Mouse (Mus musculus): ENCODE results near the gene Ak5.

Ak5 gene

DNA sequence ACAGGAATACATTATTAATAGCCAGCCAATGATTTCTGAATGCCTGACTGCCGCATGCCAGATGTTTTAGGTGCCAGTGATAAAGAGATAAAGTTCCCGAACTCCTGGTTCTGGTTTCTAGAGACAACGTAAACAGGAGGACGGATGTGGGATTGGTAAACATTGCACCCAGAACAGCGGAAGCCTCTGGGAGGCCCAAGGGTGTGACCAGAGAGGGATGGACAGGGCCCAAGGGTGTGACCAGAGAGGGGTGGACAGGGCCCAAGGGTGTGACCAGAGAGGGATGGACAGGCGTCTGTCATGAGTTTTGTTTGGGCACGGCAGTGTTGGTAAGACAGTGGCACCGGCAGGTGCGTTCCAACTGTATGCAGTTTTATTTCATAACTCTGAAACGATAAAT, 148.6 kb downstream of the Ak5 start:
- DNase-seq (ENCODE audit: low spot score in 2 of 2) = no peak

DNA sequence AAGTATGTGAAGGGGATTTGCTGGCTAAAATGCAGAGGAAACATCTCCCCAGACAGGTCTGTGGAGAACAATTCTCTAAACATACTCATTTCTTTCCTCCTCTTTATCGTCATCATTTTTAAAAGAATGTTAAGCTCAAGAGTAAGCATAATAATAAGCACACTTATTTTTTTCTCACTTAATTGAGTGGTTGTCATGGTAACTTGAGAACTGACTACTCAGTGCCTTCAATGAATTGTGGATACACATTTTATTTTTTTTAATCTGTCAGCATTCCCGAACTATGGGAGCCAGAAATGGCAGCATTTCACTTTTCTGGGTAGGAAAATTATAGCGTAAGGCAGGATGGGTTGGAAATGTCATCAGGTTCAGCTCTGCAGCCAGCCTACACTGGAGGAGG, 151.6 kb downstream of the Ak5 start:
- no peak for DNase-seq (ENCODE audit: low spot score in 2 of 2)

DNA sequence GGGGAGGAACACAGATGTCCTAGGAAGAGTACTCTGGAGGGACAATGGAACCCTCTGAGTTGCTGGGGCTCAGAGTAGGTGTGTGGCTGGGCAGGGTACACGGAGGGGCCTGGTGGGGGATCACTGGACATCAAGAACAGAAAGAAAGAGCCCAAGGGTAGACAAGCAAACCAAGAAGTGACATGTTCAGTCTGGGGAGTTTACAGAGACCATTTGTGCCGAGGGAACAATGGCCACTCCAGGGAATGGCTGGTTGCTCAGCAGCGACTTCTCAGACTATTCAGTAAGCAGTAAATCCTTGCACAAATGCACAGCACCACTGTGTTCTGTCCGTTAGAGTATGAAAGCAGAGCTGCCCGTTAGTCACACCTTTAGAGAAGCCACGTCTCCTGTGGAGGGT, 152.2 kb downstream of the Ak5 start:
- no peak for DNase-seq (ENCODE audit: low spot score in 2 of 2)

DNA sequence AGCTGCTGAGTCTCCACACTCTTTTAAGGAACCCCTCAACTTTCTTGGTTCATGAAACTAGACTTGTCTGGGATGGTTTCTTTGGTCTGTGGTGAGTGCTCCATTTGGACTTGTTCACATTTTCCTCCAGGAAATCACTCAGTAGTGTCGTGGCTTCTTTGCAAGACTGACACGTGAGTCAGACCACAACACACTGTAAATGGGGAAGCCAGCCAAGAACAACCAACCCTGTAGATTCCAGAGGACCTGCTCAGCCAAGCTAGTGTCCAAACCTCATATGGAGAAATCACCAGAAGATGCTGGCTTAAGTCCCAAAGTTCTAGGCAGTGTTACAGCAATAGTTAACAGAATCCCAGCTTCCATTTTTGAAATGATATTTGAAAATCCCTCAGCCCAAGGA, 155.6 kb downstream of the Ak5 start:
- no peak for DNase-seq (ENCODE audit: low spot score in 2 of 2)

DNA sequence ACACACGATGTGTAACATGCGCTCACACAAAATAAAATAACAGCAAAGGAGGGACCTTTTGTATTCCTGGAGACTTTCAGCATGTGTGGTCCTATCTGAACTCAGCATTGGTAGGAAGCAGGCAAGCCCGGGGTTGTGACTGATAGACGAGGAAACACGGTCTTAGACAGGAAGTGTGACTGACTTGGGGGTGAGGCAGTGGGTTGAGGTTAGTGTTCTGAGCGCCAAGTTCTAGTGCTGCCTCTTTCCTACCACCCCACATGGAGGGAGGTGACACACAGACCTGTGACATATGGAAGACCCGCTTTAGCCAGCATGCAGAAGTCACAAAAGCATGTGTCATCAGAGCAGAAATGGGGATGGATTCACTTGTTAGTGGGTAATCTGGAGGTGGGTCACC, 158.9 kb downstream of the Ak5 start:
- DNase-seq (ENCODE audit: low spot score in 2 of 2) = no peak

DNA sequence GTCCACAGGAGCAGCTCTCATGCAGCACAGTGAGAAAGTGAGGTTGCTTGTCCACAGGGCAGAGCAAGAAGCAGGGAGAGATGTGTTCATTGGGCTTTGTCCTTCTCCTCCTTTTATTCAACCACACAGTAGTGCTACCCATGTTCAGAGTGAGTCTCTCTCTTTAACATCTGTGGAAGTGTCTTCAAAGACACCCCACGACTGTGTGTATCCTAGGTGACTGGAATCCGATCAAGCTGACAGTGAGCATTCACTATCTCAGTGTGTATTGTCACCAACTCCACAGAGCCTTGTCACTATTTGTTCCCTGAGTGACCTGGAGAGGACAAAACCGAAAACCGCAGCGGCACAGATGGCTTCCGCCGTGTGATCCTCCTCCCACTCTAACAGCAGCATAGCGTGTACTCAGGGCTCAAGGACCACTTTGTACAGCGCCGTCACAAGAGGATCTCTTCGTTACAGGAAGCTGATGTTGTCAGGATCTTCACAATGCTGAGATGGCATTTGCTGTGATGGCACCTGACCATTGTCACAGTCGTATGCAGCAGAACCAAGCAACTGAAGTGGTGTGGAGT, 159.7 kb downstream of the Ak5 start:
- no peak for DNase-seq (ENCODE audit: low spot score in 2 of 2)

DNA sequence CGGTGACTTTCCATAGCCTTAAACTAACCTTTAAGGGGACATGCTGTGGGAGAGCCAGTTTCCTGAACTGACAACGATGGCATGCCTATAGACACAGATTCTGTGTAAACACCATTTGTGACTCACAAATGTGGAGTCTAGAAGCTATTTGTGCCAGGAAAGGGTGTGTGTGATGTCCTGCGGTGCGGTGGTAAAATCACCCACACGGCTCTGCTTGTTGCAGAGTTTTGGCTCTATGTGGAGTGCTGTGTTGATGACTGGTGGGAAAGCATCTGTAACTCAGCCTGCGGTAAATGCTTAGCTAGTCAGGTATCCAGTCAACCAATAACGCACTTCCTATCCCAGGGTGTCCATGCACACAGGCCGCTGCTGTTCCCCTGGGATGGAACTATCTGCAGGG, 160.3 kb downstream of the Ak5 start:
- no peak for DNase-seq (ENCODE audit: low spot score in 2 of 2)

DNA sequence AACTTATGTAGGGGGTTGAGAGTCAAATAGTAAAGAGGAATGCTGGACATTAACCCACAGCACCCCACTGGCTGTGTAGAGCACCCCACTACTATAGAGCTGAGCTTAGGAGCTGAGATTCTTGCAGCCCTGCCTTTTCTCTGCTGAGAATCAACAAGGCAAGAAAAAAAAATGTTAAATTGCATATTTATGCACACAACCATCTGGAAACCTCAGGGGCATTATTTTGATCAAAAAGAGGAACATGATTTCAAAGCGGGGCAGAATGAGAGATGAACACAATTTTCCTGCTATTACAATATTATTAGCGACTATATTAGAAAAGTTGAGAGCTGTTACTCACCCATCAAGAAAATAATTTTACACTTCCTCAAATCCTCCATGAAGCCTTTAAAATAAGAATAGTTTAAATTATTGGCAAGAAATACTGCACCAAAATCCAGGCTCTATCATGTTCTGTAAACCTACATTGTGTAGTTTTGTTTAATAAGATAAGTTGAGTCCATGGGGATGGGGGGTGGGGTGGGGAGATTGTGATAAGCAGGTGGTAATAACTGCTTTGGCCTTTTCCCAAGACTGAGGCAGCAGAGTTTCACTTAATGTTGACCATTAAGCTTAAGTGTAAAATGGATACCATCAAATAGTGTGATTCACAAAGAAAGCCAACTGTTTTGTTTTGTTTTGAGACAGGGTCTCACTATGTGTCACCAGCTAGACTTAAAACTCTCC, 169.0 kb downstream of the Ak5 start:
- DNase-seq (ENCODE audit: low spot score in 2 of 2) = no peak

DNA sequence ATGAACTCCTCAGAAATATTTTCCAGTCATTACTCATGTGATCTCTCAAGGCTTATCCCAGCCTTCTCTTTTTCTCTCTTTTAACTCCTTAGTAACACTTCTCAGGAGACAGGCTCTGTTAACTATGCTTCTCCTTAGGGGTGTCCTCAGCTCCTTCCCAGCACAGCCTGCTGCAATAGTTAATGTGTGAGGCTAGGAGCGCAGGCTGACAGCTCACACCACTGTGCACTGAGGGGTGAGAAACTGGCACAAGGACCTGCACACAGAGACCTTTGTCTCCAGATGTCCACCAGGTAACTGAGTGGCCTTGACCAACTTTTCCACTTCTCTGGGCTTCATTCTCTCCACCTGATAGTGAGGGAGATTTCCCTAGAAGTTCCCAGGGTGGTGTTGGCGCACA, 170.3 kb downstream of the Ak5 start:
- DNase-seq (ENCODE audit: low spot score in 2 of 2) = no peak

DNA sequence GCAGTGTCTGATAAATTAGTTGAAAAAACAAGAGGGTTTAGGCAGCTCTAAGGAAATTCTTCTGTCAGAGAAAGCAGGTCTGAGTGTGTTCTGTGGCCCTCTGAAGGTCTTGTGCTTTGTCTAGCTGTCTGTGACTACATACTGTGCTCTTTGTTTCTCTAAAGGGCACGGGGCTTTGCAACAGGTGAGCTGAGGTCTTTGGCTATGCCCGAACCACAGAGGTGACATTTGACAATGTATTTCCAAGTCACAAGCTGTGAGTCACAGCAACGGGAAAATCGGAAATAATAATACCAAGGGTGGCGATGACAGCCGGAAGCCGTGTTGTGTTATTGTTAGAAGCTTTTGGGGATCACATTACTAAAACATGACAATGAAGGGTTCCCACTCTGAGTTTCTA, 171.1 kb downstream of the Ak5 start:
- no peak for DNase-seq (ENCODE audit: low spot score in 2 of 2)

DNA sequence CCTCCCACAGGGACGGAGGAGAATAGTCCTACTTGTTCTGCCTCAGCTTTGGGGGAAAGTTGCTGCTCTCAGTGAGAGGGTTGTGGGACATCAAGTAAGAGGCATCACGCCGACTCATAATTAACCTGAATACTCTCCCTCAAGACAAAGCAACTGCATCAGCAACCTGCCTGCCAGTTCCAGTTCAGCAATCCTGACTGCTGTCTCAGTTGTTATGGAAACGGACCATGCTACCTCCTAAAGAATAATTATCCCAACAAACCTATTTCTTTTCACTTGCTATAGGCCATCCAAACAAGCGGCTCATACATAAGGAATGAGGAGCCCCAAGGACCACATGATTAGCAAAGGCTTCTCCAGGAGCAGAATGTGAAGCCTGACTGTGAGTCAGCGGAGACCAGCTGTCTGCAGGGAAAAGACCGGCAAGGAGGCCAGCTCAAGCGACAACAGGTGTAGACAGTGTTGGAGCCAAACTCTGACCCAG, 172.7 kb downstream of the Ak5 start:
- no peak for DNase-seq (ENCODE audit: low spot score in 2 of 2)

DNA sequence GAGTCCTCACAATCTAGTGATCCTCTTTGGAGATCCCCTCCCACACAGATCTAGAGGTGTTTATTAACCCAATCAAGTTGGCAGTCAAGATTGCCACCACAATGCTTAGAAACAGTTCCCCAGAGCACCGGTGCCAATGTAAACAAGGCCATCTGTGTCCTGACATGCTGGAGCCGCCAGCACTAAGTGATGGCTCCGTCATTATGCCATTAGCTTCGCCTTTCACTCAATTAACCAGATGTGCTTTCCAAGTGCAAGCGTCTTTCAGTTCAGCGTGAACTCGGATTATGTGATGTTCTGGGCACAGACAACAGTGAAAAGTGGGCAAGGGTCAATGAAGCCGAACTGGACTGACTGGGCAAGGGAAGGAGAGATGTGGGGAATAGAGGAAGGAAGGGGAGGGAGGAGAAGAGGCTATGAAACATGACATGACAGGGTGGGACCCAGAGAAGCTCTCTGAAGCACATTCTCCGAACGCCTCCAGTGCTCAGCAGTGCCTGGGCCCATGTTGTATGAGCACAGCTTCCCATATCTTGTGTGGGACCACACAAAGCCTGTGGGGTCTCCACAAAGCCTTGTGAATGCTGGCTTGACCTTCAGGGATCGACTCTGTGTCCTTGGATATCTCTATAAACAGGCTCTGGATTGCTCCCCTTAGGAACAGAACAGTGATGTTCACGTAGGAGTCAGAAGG, 173.3 kb downstream of the Ak5 start:
- no peak for DNase-seq (ENCODE audit: low spot score in 2 of 2)

DNA sequence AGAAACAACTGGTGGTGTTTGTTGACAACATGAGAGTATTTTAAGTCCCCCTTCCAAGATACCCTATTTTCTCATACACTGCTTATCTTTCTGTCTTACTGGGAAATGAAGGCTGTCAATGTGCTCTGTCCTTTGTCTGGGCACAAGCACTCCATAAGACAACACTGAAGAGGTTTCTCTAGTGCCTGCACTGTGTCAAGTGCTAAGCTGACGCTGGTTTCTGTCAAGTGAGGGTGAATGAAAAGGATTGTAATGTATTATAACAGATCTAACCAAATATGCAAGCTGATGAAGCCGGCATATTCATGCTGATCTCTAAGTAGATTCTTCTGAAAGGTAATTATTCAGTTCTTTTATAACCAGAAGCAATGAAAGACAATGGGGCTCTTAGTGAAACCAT, 174.3 kb downstream of the Ak5 start:
- no peak for DNase-seq (ENCODE audit: low spot score in 2 of 2)

DNA sequence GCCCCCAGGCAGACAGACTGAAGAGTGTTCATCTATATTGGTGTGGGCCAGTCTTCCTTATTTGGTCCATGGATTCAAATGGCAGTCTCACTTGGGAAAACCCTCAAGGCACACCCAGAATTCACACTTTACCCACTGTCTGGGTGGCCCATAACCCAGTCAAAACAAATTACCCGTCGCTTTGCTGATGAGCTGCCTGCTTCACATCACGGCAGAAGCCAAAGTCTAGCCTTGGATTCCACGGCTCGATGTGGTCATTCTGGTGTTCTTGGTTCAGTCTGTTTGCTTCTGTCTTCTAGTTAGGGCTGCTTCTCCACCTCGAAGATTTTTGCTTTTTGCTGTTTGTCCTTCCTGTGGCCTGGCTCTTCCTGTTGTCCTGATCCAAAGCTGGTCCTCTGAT, 175.9 kb downstream of the Ak5 start:
- no peak for DNase-seq (ENCODE audit: low spot score in 2 of 2)

DNA sequence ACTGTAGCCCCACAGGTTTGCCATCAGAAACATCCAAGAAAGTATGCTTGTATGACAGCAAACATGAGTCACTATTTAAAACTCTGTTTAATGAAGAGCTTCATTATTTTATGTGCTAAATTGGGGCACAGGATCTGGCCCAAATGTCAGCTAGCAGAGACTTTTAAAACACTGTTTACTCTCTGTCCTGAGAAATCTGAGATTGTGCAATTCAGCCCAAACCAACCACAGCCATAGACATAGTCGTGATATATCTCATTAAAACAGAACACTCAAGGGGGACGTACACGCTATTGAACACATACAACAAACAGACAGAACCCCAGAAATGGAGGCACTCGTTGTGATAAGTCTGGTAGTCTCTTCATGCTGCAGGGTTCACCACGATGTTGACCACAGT, 177.7 kb downstream of the Ak5 start:
- no peak for DNase-seq (ENCODE audit: low spot score in 2 of 2)

DNA sequence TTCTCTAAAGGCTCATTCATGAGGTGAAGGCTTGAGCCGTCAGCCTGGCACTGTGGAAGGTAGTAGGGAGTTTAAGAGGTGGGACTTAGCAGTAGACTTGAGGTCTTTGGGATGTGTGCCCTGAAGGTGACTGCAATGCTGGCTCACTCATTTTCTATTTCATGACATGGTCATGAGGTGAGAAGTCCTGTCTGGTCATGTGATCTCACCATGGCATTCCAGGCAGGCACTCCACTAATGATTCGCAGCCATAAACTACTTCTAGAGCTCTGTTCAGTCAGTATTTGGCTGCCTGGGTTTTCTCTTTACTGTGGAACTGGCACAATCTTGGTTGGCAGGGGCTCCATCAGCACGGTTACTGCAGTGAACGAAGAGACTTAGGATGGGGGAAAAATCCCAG, 179.2 kb downstream of the Ak5 start:
- DNase-seq (ENCODE audit: low spot score in 2 of 2) = no peak

DNA sequence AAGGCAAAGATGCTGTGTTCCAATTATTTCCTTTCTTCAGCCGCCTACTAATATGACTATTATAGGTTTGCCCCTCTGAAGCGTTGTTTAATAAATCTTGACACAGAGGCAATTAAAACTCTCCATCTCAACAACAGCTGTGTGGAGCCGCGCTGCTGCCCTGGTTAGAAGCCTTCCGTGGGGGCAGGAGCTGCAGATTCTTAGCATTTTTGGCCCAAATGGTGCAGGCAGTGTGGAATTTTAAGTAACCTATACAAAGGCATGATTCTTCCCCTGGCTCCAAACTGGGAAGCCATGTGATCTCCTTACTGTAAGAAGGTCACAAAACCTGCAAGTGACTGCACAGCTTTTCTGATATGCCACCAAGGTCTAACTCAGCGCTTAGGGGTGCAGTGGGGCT, 184.0 kb downstream of the Ak5 start:
- DNase-seq (ENCODE audit: low spot score in 2 of 2) = no peak

DNA sequence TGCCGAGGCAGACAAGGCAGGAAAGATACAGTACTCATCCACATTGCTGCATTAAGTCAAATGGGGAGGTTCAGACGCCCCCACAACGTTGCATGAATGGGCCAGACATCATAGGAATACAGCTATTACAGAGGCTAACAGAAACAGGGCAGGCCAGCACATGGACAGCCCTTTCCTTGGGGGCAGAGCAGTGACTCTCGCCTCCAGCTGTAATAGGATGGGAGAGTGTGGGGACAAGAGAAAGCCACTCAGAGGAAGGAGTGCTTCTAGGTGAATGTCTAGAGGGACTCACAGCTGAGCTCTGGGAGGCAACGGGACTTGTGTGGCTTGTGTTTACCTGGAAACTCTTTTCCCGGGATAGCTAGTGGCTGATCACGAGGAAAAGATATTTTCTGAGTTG, 184.4 kb downstream of the Ak5 start:
- no peak for DNase-seq (ENCODE audit: low spot score in 2 of 2)

DNA sequence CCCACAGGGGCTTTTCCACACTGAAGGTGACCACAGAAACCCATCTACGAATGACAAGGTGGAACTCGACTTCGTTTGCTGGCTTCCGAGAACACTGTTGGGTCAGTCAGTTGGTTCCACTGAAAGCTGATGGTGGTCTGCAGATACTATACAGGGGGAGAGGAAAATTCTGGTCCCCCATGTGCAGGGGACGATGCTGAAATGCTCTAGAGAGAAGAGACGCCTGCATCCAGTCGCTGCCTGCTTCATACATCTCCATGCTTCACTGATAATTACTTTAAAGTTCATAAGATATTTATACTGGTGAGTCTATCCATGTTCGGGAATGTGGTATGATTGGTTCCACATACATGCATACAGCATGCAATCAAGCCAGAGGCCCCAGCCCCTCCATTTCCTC, 186.0 kb downstream of the Ak5 start:
- no peak for DNase-seq (ENCODE audit: low spot score in 2 of 2)

DNA sequence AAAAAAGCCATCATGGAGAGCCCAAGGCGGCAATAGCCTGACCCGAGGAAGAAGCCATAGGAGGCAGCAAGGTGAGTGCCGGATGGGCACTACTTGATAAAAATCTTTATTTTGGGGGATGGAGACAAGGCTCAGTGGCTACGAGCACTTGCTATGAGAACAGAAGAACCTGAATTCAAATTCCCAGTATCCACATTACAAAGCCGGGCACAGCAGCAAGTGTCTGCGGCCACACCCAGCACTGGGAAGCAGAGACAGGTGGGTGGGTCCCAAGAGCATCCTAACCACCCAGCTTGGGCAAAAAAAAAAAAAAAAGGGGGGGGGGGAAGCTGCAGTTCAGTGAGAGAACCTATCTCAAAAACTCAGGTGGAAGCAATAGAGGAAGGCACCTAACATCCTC, 187.8 kb downstream of the Ak5 start:
- DNase-seq (ENCODE audit: low spot score in 2 of 2) = no peak

DNA sequence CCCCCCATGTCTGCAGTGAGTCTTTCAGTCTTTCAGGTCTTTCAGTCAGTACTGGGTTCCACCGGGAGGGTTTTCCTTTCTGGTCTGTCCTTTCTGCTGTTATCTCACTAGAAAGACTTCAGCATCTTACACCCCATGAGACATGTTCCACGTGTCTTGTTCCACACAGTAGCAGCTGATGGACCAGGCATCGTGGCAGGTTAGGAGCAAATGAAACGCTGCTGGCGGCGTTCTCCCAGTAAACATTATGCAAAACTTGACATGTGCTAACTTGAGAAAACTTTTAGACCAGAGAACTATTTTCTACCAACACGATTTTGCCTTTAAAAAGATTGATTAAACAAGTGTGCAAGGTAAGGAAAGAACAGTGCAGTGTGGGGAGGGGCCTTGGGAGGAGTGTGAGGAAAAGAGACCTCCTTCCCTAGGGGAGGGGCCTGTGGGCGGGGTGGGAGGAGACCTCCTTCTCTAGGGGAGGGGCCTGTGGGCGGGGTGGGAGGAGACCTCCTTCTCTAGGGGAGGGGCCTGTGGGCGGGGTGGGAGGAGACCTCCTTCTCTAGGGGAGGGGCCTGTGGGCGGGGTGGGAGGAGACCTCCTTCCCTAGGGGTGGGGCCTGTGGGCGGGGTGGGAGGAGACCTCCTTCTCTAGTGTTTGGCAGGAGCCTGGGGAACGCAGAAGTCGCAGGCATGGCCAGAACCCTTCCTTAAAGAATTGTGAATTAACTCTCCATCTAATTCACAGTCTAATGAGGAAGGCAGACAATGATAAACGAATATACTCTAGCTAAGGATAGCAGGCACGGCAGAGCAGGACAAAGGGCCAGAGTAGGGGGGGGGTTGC, 189.3 kb downstream of the Ak5 start:
- DNase-seq (ENCODE audit: low spot score in 2 of 2) = no peak

DNA sequence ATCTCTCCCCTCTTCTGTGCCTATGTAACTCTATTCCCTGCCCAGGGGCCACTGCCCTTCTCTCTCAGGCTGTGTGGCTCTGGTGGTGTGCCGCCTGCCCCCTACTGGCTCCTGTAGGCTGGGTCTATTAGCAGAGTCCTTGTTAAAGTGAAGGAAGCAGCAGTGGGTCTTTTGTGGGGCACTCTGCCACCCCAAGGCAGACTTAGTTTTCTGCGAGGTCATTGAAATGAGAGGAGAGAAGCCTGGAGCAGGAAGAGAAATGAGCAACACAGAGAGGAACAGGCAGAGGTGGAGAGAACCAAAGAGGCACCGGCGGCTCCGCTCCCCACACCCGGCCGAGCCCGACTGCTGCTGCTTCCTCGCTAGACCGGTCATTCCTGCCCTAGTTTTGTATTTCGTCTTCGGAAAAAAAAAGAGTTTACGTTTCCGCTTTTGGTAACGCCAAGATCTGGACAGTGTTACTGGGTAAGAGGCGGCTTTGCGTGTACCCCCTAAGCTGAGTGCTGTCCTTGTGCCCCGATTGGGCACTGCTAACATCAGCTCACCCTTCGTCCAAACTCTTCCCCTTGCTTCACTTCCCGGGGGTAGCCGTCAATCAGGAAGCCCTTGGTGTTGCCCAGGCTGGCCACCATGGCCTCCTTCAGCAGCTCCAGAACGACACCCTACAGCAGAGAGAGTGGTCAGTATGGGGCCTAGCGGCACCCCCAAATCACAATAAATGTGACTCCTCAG, 190.2 kb downstream of the Ak5 start:
- peak; percentile 38 to 46 for DNase-seq (ENCODE audit: low spot score in 2 of 2)
